Mouse (Mus musculus) urinary bladder, postnatal 4 days (tissue): ENCODE measurements around the gene Nudt7.

Source experiments
- DNase-seq, 2 experiments: peaks; one replicate each; pipeline ENCODE4 v3.0.0; 2021 to 2022; ENCODE audit warnings: low spot score in 2 of 2

Nudt7 gene

DNA sequence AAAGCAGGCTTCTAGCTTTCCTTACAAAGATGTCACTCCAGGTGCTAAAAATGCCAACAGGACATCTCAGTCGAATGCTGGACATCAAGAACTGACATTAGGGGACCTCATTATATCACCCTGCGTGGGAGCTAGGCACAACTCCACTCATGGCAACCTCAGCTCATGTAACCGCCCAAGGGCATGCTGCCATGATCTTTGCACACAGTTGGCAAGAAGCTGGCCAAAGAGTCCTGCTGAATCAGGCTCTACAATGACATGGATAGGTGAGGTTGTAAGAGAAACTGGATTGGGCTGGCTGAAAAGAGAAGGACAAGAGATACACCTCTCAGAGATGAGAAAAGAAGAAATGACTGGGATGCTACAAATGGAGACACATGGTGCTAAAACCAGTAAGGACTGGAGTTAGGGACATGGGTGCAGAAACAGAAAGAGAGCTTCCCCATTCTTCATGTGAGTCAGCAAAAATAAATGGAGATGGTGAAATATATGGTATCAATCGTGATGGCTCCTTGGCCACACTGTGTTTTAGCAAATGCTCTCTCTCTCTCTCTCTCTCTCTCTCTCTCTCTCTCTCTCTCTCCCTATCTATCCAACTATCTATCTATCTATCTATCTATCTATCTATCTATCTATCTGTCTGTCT is 10.4 kb downstream of the Nudt7 start:
- DNase-seq: no peak

DNA sequence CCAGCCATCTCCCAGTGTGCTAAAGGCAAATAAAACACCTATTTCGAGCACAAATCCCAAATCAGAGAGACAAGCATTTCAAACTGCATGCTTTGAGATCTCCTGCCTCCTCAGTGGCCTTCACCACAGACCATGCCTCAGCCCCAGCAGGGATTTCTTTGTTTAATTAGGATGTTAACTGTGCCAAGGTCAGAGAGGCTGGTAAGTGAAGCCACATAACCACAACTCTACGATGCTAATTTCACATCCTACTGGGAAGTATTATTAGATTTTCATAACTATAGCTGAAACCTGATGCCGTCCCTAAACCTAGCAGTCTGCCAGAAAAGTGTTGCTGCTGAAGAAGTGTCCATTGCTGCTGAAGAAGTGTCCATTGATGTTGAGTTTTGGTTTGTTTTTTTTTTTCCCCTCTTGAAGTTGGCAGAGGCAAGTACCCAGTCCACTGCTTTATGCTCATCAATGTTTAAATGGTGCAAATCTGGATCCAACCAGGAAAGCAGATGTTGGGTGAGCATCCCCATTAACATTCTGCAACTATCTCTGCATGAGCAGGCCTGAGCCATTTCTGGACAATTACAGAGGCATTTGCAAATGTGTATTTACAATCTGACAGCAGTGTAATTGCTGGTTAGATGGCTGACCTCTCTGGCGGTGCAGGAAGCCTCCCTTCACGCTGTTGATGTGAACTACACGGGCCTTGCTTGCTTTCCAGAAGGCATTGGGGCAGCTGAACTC is 20.1 kb downstream of the Nudt7 start:
- no peak for DNase-seq

DNA sequence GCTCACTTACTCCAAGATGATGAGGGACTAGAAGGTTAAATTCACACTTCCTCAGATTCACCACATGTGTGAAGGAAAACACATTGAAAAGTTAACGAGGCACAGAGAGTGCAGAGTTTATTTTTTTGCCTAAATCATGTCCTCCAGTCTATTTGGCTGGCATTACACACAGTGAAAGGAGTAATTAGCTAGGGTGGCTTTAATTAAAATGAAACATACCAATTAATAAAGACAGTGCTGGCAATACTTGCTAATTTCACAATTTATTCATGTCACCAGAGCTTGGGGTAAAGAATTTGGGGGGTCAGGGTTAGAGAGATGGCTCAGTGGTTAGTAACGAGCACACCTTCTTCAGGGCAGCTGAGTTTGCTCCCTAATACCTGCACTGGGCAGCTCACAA is 25.2 kb downstream of the Nudt7 start:
- DNase-seq: no peak

DNA sequence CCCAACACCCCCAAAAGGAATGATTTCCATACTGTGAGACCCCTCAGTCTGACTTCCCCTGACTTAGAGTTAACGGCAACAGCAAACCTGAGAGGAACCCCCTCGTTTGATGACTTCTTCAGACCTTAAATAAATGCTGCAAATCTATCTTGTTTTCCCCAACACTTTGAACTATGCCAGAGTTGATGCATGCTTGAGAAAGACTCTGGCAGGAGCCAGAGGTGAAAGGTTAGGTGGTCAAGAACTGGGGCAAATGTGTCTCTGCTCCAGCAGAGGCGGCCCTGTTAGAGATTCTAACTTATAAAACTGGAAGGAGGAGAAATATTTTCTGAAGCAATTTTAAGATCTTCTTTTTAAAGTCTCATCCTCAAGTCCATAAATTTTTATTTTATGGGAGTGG is 26.3 kb downstream of the Nudt7 start:
- no peak for DNase-seq

DNA sequence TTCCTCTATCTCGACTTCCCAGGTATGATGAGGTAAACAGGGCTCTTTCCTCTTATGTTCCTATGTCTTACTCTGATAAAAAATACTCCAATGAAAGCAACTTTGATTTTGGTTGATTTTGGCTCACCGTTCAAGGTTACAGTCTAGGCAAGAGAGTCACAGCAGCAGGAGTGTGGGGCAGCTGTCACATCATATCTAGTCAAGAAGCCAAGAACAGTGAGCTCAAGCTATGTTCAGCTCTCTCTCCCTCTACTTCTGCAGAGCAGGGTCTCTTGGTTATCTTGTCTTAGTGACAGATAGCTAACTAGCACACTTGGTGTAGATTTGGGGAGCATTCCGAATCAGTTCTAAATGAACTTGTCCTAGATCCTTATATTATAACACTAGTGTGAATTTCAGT is 30.5 kb downstream of the Nudt7 start:
- no peak for DNase-seq

DNA sequence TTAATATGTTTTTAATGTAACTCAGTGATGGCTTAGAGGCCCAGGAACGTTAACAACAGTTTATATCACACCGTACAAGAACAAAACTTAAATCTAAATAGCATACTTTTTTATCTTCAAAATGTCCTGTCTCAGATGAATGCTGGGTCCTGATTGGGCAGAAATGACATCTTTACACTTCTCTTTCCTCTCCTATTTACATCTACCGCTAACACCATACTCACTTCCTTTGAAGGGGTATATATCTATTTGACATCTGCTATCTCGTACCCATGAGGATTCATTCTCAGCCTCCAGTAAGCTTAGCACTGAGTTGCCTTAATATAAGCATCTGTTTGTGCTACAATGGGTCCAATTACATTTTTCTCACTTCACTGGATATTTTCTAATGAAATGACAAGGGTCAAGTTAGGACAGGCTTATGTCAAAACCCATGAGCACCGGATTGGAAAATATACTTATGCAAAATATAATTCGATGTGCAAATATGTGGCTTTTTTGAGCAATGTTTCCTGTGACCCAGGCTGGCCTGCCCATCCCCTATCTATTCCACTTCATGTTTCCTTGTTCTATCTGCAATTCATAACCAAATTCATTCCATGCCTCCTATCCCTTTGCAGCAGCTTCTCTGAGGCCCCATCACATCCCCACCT is 31.2 kb downstream of the Nudt7 start:
- no peak for DNase-seq

DNA sequence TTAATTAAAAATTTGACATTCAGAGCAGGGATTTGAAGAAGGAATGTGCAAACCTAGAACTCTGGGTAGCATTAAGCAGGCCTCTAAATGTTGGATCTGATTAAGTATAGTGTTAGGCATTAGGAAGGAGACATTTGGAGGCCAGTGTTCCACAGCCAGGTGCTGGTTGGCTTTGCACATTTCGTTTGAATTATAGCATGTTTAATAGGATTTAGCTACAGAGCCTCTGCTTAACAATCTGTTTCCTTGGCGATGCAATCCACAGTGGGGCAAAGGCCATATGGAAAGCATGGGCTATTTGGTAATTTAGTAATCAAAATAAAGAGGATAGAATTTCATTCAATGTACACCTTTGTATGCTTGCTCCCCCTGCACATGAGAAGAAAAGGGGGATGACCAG is 32.4 kb downstream of the Nudt7 start:
- no peak for DNase-seq

DNA sequence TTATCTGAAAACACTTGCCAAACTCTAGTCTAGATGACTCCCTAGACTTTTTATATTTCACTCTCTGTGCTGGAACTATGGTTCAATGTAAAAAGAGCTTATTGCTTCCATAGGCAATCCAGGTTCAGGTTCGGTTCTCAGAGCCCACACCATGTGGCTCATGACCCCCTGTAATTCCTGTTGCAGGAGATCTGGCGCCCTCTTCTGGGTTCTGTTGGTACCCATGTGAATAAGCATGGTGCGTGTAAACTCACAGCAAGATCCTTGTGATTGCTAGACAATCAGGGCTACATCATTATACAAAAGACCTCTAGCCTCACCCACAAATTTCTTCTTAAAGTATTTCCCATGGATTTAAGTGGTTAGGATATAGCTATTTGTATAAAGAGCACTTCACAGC is 43.4 kb downstream of the Nudt7 start:
- no peak for DNase-seq

DNA sequence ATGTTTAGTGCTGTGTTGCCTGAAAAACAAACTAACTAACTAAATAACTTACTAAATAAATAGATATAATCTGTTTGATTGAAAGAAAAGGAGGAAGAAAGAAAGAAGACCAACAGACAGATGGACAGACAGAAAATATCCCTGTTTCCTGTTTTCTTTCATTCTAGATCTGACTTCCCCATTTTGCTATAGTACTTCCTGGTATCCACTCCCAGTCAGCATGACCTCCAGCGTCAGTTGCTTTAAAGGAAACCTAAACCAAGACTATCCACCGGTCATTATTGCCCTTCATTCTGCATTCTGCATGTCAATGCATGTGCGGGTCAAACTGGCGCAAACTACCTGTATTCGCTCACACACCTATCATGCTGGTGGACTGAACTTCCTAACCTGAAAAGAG is 60.0 kb downstream of the Nudt7 start:
- no peak for DNase-seq

DNA sequence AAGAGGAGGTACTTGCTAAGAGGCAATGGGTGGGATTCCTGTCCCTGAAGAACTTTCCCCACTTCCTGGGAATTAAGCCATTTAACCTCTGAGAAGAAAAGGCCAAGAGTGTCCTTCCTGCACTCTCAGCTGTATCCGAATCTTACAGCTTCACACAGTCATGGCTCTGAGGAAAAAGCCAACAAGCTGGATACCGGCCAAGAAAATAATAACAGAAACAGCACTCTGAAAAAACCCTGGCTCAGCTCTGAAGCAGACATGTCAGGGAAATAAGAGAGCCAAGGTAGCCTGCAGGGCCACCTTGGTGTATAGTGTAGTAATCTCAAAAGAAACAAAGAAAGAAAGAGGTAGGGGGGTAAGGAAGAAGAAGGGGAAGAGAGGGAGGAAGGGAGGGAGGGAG is 65.6 kb downstream of the Nudt7 start:
- DNase-seq: no peak
